Mouse (Mus musculus): Measurements from ENCODE around the gene Hbb-bt. TPM values are rescaled to one million over a fixed set of nuclear protein-coding genes. Genes with fewer than 3 reads are reported as not detected.

The Hbb-bt gene
- polyA plus RNA-seq (2014; fragmentation: Nextera tagmentation; extraction: Ambion mirVana) = 658 and 732 TPM in 2 replicates

DNA sequence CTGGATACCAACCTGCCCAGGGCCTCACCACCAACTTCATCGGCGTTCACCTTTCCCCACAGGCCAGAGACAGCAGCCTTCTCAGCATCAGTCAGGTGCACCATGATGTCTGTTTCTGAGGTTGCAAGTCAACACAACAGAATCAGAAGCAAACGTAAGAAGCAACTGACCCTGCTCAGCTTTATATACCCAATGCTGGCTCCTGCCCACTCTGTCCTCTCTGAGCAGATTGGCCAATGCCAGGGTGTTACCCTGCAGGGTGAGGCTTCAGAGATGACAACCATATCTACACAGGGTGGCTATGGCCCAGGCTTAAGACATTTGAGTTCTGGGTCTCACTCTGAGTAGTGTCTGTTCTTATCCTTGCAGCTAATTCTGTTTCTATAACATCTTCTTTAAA, at the start of gene Hbb-bt:
Gene Hbb-bt (minus strand): TSS at position 231 of the 400 bp plus-strand sequence.
- Histone ChIP-seq H3K9me3 (ENCODE audit: control insufficient read depth, low read length) (no peaks in the 10 kb centered on the region), H3K4me3 (ENCODE audit: low read depth, low read length) (no peak within 1 kb of the TSS), H3K27ac (ENCODE audit: low read depth, low read length) (no peak within 1 kb of the TSS), H3K27me3 (ENCODE audit: control insufficient read depth, insufficient read depth, low read length) (no peaks in the 10 kb centered on the region), H3K9ac (ENCODE audit: low read depth, low read length) (no peak within 1 kb of the TSS), H3K4me2 (replicated peaks; ENCODE audit: low read depth, low read length) (no peak within 1 kb of the TSS), H3K36me3 (ENCODE audit: control insufficient read depth, insufficient read depth, low read length) (no peaks in the 10 kb centered on the region), H3K4me1 (replicated peaks; ENCODE audit: control insufficient read depth, insufficient read depth, low read length) (no peaks in the 10 kb centered on the region)
- ATAC-seq (ENCODE audit: low FRiP score) (no peak), DNase-seq (ENCODE audit: low spot score) (no peak)
- 87% methylated on average over 3 of the region's 3 CpGs for WGBS

- H3K9ac ChIP-seq (ENCODE audit: low read depth, low read length) = no peak overlapping the region
- no peaks in the 10 kb centered on the region for H3K27me3 ChIP-seq (ENCODE audit: control insufficient read depth, insufficient read depth, low read length)
- no peak overlapping the region for H3K27ac ChIP-seq (ENCODE audit: low read depth, low read length)
- DNase-seq (ENCODE audit: low spot score) = no peak
- WGBS = 81% methylated on average over 3 of the region's 3 CpGs
- H3K4me1 ChIP-seq (replicated peaks; ENCODE audit: control insufficient read depth, insufficient read depth, low read length) = no peaks in the 10 kb centered on the region
- H3K36me3 ChIP-seq (ENCODE audit: control insufficient read depth, insufficient read depth, low read length) = no peaks in the 10 kb centered on the region
- no peak overlapping the region for H3K4me3 ChIP-seq (ENCODE audit: low read depth, low read length)
- ATAC-seq (ENCODE audit: low FRiP score) = no peak
- no peak overlapping the region for H3K4me2 ChIP-seq (replicated peaks; ENCODE audit: low read depth, low read length)
- H3K9me3 ChIP-seq (ENCODE audit: control insufficient read depth, low read length) = no peaks in the 10 kb centered on the region
Measured at GRCm38 (mm10) chr7:103861531-103861930, 47.7 kb upstream of the Hbb-bt start.

- H3K36me3 ChIP-seq (ENCODE audit: control insufficient read depth, insufficient read depth, low read length) = no peaks in the 10 kb centered on the region
- 48% methylated on average over 1 of the region's 1 CpGs for WGBS
- ATAC-seq (ENCODE audit: low FRiP score) (0 out of 2 replicates have a peak, but pooled peaks have one; percentile 49), DNase-seq (ENCODE audit: low spot score) (no peak)
- H3K27me3 ChIP-seq (ENCODE audit: control insufficient read depth, insufficient read depth, low read length) = no peaks in the 10 kb centered on the region
- no peaks in the 10 kb centered on the region for H3K4me1 ChIP-seq (replicated peaks; ENCODE audit: control insufficient read depth, insufficient read depth, low read length)
- H3K4me3 ChIP-seq (ENCODE audit: low read depth, low read length) = no peak overlapping the region
- H3K4me2 ChIP-seq (replicated peaks; ENCODE audit: low read depth, low read length) = no peak overlapping the region
- no peaks in the 10 kb centered on the region for H3K9me3 ChIP-seq (ENCODE audit: control insufficient read depth, low read length)
- no peak overlapping the region for H3K27ac ChIP-seq (ENCODE audit: low read depth, low read length)
- H3K9ac ChIP-seq (ENCODE audit: low read depth, low read length) = no peak overlapping the region
Measured at GRCm38 (mm10) chr7:103860855-103861254, 47.1 kb upstream of the Hbb-bt start.

DNA sequence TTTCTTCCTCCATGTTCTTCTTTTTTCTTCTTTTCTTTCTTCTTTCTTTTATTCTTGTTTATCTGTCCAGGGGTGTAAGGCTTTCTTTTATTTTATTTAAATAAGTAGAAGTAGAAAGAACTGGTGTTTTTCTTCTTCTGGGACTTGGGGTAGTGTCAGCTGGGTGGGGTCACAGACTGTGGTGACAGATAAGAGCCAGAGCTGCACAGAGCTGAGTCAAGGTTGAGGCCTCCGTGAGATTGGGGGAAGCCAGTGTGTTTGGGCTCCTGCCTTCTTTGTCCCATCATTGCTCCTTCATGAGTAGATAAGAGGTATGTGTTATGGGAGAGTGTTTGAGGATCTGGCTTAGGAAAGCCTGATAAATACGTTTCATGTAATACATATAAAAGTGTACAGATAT, 45.3 kb upstream of the Hbb-bt start:
- H3K4me1 ChIP-seq (replicated peaks; ENCODE audit: control insufficient read depth, insufficient read depth, low read length) = no peaks in the 10 kb centered on the region
- H3K9me3 ChIP-seq (ENCODE audit: control insufficient read depth, low read length) = no peaks in the 10 kb centered on the region
- no peaks in the 10 kb centered on the region for H3K27me3 ChIP-seq (ENCODE audit: control insufficient read depth, insufficient read depth, low read length)
- no peak overlapping the region for H3K9ac ChIP-seq (ENCODE audit: low read depth, low read length)
- H3K27ac ChIP-seq (ENCODE audit: low read depth, low read length) = no peak overlapping the region
- DNase-seq (ENCODE audit: low spot score) (no peak), ATAC-seq (ENCODE audit: low FRiP score) (peak; percentile 45; the same call in 1 of the 2 replicates)
- no peak overlapping the region for H3K4me2 ChIP-seq (replicated peaks; ENCODE audit: low read depth, low read length)
- H3K4me3 ChIP-seq (ENCODE audit: low read depth, low read length) = no peak overlapping the region
- WGBS = 67% methylated on average over 2 of the region's 2 CpGs
- no peaks in the 10 kb centered on the region for H3K36me3 ChIP-seq (ENCODE audit: control insufficient read depth, insufficient read depth, low read length)

DNA sequence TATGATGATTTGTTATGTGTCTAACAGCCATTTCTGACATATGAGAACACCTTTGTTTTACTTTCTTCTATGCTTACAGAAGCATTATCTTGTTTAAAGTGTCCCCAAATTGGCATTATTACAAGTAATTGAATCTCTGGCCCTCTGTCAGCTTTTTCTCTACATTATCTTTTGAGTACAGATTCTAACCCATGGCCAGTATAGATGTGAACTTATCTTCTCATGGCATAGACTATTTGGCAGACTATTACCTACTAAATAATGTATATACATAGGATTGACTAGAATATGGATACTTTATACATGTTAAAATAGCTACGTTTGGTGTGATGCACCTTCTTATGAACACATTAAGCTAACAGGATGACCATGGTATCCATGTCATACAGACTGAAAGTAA, 40.9 kb upstream of the Hbb-bt start:
- H3K9me3 ChIP-seq (ENCODE audit: control insufficient read depth, low read length) = no peaks in the 10 kb centered on the region
- no peaks in the 10 kb centered on the region for H3K36me3 ChIP-seq (ENCODE audit: control insufficient read depth, insufficient read depth, low read length)
- DNase-seq (ENCODE audit: low spot score) = no peak
- no peaks in the 10 kb centered on the region for H3K4me1 ChIP-seq (replicated peaks; ENCODE audit: control insufficient read depth, insufficient read depth, low read length)
- H3K4me3 ChIP-seq (ENCODE audit: low read depth, low read length) = no peak overlapping the region
- H3K9ac ChIP-seq (ENCODE audit: low read depth, low read length) = no peak overlapping the region
- ATAC-seq (ENCODE audit: low FRiP score) = no peak
- no peak overlapping the region for H3K4me2 ChIP-seq (replicated peaks; ENCODE audit: low read depth, low read length)
- H3K27ac ChIP-seq (ENCODE audit: low read depth, low read length) = no peak overlapping the region
- H3K27me3 ChIP-seq (ENCODE audit: control insufficient read depth, insufficient read depth, low read length) = no peaks in the 10 kb centered on the region
- WGBS = 75% methylated on average over 1 of the region's 1 CpGs

DNA sequence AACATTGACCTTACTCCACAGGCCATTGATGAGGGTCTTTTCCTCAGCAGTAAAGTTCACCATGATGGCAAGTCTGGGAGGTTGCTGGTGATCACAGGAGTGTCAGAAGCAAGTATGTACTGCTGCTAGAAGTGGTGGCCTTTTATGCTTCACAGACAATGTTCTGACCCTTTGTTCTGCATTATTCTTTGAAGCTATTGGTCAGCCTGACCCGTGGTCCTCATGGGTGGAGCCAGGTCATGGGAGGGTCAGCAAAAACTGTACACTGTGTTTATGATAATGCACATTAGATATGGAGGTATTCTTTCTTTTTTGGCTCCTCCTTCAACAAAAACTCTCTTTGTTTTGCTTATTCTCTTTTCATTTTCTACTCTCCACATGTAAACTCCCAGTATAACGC, 39.3 kb upstream of the Hbb-bt start, which contains the start of gene Hbb-y:
Gene Hbb-y (minus strand): TSS at position 127 of the 400 bp plus-strand sequence.
- ATAC-seq (ENCODE audit: low FRiP score) (no peak), DNase-seq (ENCODE audit: low spot score) (no peak)
- H3K4me2 ChIP-seq (replicated peaks; ENCODE audit: low read depth, low read length) = no peak within 1 kb of the TSS
- H3K4me3 ChIP-seq (ENCODE audit: low read depth, low read length) = no peak within 1 kb of the TSS
- H3K27me3 ChIP-seq (ENCODE audit: control insufficient read depth, insufficient read depth, low read length) = no peaks in the 10 kb centered on the region
- H3K9ac ChIP-seq (ENCODE audit: low read depth, low read length) = no peak within 1 kb of the TSS
- 75% methylated on average over 2 of the region's 2 CpGs for WGBS
- no peak within 1 kb of the TSS for H3K27ac ChIP-seq (ENCODE audit: low read depth, low read length)
- H3K4me1 ChIP-seq (replicated peaks; ENCODE audit: control insufficient read depth, insufficient read depth, low read length) = no peaks in the 10 kb centered on the region
- H3K36me3 ChIP-seq (ENCODE audit: control insufficient read depth, insufficient read depth, low read length) = no peaks in the 10 kb centered on the region
- no peaks in the 10 kb centered on the region for H3K9me3 ChIP-seq (ENCODE audit: control insufficient read depth, low read length)

DNA sequence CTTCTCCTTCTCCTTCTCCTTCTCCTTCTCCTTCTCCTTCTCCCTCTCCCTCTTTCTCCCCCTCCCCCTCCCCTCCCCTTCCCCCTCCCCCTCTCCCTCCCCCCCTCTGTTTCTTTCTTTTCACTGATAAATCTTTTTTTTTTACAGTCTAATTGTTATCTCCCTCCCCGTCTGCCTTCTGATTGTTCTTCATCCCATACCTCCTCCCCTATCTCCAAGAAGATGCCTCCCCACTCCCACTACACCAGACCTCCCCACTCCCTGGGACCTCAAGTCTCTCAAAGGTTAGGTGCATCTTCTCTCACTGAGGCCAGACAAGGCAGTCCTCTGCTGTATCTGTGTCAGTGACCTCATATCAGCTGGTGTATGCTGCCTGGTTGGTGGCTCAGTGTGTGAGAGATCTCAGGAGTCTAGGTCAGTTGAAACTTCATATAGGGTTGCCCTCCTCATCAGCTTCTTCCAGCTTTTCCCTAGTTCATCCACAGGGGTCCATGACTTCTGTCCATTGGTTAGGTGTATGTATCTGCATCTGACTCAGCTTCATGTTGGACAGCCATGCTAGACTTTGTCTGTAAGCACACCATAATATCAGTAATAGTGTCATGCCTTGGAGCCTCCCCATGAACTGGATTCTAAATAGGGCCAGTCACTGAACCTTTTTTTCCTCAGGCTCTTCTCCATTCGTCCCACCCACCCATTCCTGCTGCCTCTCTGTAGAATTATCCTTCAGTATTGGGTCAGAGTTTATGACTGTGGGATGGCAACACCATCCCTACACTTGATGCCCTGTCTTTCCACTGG, 30.9 kb upstream of the Hbb-bt start:
- H3K9me3 ChIP-seq (ENCODE audit: control insufficient read depth, low read length) = no peaks in the 10 kb centered on the region
- no peaks in the 10 kb centered on the region for H3K4me1 ChIP-seq (replicated peaks; ENCODE audit: control insufficient read depth, insufficient read depth, low read length)
- 73% methylated on average over 2 of the region's 2 CpGs for WGBS
- no peak overlapping the region for H3K4me2 ChIP-seq (replicated peaks; ENCODE audit: low read depth, low read length)
- no peaks in the 10 kb centered on the region for H3K36me3 ChIP-seq (ENCODE audit: control insufficient read depth, insufficient read depth, low read length)
- ATAC-seq (ENCODE audit: low FRiP score) (no peak), DNase-seq (ENCODE audit: low spot score) (no peak)
- H3K9ac ChIP-seq (ENCODE audit: low read depth, low read length) = no peak overlapping the region
- no peaks in the 10 kb centered on the region for H3K27me3 ChIP-seq (ENCODE audit: control insufficient read depth, insufficient read depth, low read length)
- no peak overlapping the region for H3K4me3 ChIP-seq (ENCODE audit: low read depth, low read length)
- H3K27ac ChIP-seq (ENCODE audit: low read depth, low read length) = no peak overlapping the region

DNA sequence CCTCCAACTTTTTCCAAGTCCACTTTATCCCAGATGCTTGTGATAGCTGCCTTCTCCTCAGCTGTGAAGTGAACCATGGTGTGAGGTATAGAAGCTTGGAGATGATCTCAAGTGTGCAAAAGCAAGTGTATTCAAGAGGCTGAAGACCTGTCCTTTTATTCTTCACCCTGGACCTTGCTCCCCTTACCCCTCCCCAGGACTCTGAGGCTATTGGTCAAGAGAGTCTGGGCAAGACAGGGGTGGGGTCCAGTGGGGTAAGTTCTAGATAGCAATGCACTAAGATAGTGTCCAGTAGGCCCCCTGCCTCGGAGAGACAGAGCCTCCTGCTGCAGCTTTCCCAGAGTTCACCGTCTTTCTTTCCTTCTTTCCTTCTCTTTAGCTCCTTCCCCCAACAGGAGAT, 29.2 kb upstream of the Hbb-bt start, which contains the start of gene Hbb-bh1:
Gene Hbb-bh1 (minus strand): TSS at position 131 of the 400 bp plus-strand sequence.
- Histone ChIP-seq H3K9me3 (ENCODE audit: control insufficient read depth, low read length) (no peaks in the 10 kb centered on the region), H3K36me3 (ENCODE audit: control insufficient read depth, insufficient read depth, low read length) (no peaks in the 10 kb centered on the region), H3K9ac (ENCODE audit: low read depth, low read length) (no peak within 1 kb of the TSS), H3K4me1 (replicated peaks; ENCODE audit: control insufficient read depth, insufficient read depth, low read length) (no peaks in the 10 kb centered on the region), H3K4me3 (ENCODE audit: low read depth, low read length) (no peak within 1 kb of the TSS), H3K27me3 (ENCODE audit: control insufficient read depth, insufficient read depth, low read length) (no peaks in the 10 kb centered on the region), H3K4me2 (replicated peaks; ENCODE audit: low read depth, low read length) (no peak within 1 kb of the TSS), H3K27ac (ENCODE audit: low read depth, low read length) (no peak within 1 kb of the TSS)
- 92% methylated on average over 2 of the region's 2 CpGs for WGBS
- ATAC-seq (ENCODE audit: low FRiP score) (no peak), DNase-seq (ENCODE audit: low spot score) (no peak)

GRCm38 (mm10) chr7:103840268-103840667, 26.5 kb upstream of the Hbb-bt start, which contains the start of gene Hbb-bh2:
Hbb-bh2 (minus strand) TSS chr7:103840520.
- ATAC-seq (ENCODE audit: low FRiP score) = no peak

More at GRCm38 (mm10) chr7:103840268-103840667, 26.5 kb upstream of the Hbb-bt start, which contains the start of gene Hbb-bh2:
- Histone ChIP-seq H3K36me3 (ENCODE audit: control insufficient read depth, insufficient read depth, low read length) (no peaks in the 10 kb centered on the region), H3K4me3 (ENCODE audit: low read depth, low read length) (no peak within 1 kb of the TSS), H3K27ac (ENCODE audit: low read depth, low read length) (no peak within 1 kb of the TSS), H3K4me1 (replicated peaks; ENCODE audit: control insufficient read depth, insufficient read depth, low read length) (no peaks in the 10 kb centered on the region), H3K9ac (ENCODE audit: low read depth, low read length) (no peak within 1 kb of the TSS), H3K27me3 (ENCODE audit: control insufficient read depth, insufficient read depth, low read length) (no peaks in the 10 kb centered on the region), H3K4me2 (replicated peaks; ENCODE audit: low read depth, low read length) (no peak within 1 kb of the TSS), H3K9me3 (ENCODE audit: control insufficient read depth, low read length) (no peaks in the 10 kb centered on the region)
- 81% methylated on average over 3 of the region's 3 CpGs for WGBS
- no peak for DNase-seq (ENCODE audit: low spot score)

All from hindbrain, embryonic 11.5 days (tissue).